Mouse (Mus musculus) heart, adult 8-10 months (tissue): ENCODE results near the gene Trp53. TPM values are rescaled to one million over a fixed set of nuclear protein-coding genes. Genes with fewer than 3 reads are reported as not detected.
"Not testable (repeated sequence)": the region's sequence is repeated elsewhere in the genome, so short reads cannot be mapped to it uniquely, and the experiment has no call there.

Source experiments
- DNase-seq: peaks from one replicate; pipeline ENCODE4 v3.0.0; 2022; ENCODE audit warnings: low spot score
- total RNA-seq, 4 experiments: library from RNA; stranded (reverse); gene quantifications; 2 replicates each; pipeline ENCODE4 v1.2.4; 2022

The Trp53 gene
- total RNA-seq, 4 experiments from 2014 or later = 12.8 to 16.3 (median 14.1) TPM

GRCm38 (mm10) chr11:69594853-69595252 is 14.7 kb downstream of the Trp53 start:
- DNase-seq = no peak

DNA sequence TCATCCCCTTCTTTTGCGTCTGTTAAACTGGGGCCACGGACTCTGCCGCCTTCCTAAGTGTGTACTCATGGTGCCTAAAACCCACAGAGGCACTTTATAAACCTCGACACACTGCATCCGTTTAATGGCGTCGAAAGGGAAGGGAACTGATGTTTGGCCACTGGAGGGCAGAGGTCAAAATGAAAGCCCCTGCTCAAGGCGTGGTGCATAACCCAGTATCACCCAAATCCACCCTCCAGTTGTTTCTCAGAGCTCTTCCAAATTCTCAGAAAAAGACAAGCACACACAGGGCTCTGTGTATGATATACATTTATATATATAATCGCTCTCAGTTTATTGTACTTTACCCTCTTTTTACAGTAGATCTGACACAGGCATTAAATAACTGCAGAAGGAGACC is 19.3 kb downstream of the Trp53 start:
- DNase-seq = no peak

DNA sequence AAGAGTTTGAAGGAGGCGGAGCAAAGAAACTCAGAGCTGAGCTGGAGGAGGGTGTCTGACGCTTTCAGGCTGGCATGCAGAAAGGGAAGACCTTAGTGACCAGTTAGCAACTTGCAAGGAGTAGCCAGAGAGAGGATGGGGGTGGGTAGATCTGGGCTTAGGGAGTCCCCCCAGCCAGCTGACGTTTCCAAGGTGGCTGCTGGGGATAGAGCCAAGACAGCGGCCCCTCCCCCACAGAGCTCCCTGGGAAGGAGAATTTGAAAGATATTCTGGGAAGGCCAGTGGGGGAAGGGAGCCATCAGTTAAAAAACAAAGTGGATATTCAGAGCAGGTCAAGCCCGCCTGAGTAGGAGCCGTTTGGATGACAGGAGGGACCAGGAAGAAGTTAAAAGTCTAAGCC is 19.9 kb downstream of the Trp53 start:
- peak; percentile 47 for DNase-seq

DNA sequence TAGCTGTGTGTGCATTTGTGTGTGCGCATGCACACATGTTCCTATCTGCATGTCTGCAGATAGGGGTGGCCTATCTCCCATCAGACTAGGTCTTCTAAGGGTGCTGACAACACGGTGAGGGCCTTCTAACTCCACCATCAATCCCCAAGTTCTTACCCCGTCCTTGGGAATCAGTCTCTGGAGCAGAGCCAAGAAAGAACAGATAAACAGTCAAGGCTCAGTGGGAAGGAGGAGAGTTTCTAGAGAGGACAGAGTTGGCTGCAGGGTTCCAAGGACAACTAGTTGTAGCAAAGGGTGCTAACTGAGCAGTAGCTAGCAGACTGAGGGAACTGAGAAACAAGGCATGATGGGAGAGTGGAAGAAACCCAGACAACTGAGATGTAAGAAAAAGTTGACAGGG is 21.6 kb downstream of the Trp53 start:
- DNase-seq = no peak

DNA sequence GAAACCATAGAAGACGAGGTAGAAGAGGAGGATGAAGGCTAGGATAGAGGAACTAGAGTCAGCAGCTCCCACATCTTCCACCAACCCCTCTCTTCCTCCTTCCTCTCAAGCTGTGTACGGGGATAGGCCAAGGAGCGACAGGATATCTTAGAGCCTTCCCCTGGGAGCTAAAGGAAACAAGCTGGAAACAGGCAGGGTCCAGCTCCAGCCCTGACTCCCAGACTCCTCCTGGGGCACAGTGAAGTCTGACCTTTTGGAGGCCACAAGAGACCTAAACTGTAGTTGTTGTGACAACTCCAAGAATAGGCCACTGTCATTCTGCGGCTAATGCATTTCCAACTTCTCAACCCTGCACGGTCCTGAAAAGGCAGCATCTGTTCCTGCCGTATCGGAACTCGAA is 23.4 kb downstream of the Trp53 start:
- peak; percentile 54 for DNase-seq

- DNase-seq = no peak
Observed at GRCm38 (mm10) chr11:69604347-69604746, 24.2 kb downstream of the Trp53 start.

DNA sequence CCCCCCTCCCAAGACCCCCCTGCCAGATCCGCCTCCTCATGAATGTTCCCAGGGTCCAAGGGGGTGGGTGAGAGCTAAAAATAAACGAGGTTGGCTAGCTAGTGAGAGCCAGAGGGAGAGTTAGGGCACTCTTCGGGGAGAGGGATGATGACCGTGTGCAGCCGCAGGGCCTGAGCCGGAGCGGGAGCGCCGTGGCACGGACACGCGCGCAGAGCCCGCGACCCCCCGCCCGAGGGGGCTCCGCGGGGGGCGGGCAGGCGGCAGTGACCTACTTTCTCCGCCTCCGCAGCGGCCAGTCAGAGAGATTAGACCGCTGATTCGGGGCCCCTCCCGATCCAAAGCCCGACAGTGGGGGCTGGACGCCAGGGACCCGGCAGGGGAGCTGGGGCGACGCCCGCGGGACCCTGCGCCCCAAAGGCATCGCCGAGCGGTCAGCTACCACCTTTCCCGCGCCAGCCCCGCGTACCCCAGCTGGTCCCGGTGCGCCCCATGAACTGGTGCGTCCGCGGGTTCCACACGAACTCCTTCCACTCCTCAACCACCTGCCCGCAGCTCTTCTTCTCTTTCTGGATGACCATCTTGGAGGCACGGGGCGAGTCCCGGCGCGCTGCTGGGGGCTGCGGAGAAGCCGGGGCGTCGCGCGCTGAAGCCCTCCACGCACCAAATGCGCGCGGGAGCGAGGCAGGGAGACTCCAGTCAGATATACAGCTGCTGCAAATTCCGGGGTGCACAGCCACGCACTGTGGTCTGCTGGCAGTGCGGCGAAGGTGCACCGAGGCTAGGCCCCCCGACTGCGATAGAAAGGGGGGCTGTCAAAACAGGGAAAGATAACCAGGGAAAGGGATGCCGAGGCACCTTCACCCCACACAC is 24.9 kb downstream of the Trp53 start:
- DNase-seq = no peak

- peak; percentile 59 for DNase-seq
Observed at GRCm38 (mm10) chr11:69605726-69606490, 25.7 kb downstream of the Trp53 start, which contains the start of gene Atp1b2. Gene Atp1b2, minus strand, starts transcription at chr11:69605942.

DNA sequence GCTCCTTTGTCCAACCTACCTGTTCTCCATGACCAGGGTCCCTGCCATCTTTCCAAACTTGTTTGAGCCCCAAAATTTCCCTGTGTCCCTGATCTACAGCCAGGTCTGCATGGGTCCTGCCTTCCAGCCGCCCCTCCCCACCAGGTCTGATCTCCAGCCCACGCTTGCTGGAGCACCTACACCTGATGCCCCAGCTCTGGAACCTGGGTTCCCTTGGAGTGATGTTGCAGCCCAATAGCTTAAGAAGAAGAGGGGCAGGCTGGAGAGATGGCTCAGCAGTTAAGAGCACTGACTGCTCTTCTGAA is 26.3 kb downstream of the Trp53 start:
- no peak for DNase-seq

GRCm38 (mm10) chr11:69606832-69607231 is 26.7 kb downstream of the Trp53 start:
- DNase-seq = no peak

GRCm38 (mm10) chr11:69608525-69608924 is 28.4 kb downstream of the Trp53 start:
- no peak for DNase-seq

DNA sequence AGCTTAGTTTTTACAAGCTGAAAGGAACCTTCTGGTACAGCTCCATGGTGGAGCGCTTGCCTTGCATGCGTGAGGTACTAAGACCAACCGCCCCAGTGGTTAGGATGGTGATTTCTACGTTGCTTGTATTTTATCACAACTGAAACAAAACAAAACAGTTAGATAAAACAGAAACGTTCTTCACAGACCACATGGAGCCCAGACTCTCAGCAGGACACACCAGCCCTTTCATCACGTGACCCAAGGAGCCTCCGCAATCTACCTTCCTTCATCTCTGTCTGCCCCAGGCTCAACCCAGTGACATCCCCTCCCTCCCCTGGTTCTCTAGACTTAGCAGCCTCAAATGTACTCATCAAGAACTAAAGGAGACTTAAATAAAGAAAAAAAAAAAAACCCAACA is 29.3 kb downstream of the Trp53 start:
- DNase-seq = no peak

GRCm38 (mm10) chr11:69610899-69611298 is 30.7 kb downstream of the Trp53 start:
- no peak for DNase-seq

- DNase-seq = peak; percentile 89
Observed at GRCm38 (mm10) chr11:69613553-69614256, 33.5 kb downstream of the Trp53 start.

DNA sequence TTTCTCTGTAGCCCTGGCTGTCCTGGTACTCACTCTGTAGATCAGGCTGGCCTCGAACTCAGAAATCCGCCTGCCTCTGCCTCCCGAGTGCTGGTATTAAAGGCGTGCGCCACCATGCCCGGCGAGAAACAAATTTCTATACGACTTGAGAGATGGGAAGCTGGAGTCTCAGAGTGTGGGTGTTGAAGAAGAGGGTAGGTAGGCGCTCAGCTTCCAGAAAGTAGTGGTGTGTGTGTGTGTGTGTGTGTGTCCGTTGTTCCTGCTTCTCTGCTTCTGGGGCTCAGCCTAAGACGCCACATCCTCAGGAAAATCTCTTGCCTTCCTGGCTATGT is 34.1 kb downstream of the Trp53 start:
- not testable (repeated sequence) for DNase-seq

DNA sequence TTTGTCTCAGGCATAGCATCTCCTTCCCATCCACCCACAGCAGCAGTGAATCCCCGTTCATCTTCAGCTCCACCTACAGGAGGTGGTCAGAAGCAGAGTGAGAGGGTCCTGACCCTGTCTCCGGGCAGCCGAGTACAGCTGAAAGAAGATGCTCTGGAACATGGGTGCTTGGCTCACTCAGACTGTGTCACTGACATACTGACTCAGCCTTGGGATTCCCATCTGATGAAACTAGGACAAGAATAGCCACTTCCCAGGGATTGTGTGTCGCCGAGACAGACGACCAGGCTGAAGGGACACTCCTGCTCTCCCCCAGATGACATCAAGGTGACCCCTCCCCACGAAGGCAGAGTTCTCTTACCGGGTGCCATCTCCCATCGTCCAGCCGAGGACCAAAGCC is 36.6 kb downstream of the Trp53 start:
- no peak for DNase-seq

GRCm38 (mm10) chr11:69617805-69618204 is 37.6 kb downstream of the Trp53 start, which contains the start of gene Shbg:
Gene Shbg, minus strand, starts transcription at chr11:69617905.
- no peak for DNase-seq

DNA sequence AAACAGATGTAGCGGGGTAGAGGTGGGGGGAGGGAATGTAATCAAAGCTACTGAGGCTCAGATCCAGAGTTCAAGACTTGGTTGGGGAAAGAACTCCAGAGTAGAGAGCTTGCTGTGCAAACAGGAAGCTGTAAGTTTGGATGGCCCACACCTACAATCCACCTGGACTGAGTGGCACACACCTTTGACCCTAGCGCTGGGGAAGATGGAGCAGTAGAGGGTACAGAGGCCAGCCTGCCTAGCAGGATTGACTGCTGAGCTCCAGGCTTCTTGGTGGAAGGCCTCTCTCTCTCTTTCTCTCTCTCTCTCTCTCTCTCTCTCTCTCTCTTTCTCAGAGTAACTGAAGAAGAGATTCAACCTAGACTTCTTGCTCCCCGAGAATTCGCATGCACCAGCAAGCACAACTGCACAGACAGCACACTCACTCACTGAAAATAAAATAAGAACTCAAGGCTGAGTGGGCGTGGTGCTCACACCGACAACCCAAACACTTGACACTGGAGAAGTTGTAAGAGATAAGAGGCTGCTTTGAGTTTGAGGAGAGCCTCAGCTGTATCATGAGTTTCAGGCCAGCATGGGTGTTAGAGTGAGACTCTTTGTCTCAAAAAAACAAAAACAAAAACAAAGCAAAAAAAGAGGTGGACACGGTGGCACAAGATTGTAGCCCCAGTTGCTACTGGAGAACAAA is 40.4 kb downstream of the Trp53 start:
- no peak for DNase-seq

GRCm38 (mm10) chr11:69621571-69622268 is 41.6 kb downstream of the Trp53 start, which contains the start of gene Sat2:
Gene Sat2, plus strand, starts transcription at chr11:69622024.
- DNase-seq = peak; percentile 38

GRCm38 (mm10) chr11:69622406-69622805 is 42.2 kb downstream of the Trp53 start:
- no peak for DNase-seq

- no peak for DNase-seq
Observed at GRCm38 (mm10) chr11:69623006-69623405, 42.8 kb downstream of the Trp53 start.
